Mouse (Mus musculus) gastrocnemius, adult 18-20 months (tissue): ENCODE measurements around the gene 1700013G24Rik. TPM values are rescaled to one million over a fixed set of nuclear protein-coding genes. Genes with fewer than 3 reads are reported as not detected.

Experiments
- DNase-seq: peaks from one replicate; pipeline ENCODE4 v3.0.0; 2021; ENCODE audit warnings: low spot score
- total RNA-seq, 2 experiments: library from RNA; stranded (reverse); gene quantifications; 2 replicates each; pipeline ENCODE4 v1.2.3; 2021

The 1700013G24Rik gene
- total RNA-seq, 2 experiments from 2014 or later, result not detected

DNA sequence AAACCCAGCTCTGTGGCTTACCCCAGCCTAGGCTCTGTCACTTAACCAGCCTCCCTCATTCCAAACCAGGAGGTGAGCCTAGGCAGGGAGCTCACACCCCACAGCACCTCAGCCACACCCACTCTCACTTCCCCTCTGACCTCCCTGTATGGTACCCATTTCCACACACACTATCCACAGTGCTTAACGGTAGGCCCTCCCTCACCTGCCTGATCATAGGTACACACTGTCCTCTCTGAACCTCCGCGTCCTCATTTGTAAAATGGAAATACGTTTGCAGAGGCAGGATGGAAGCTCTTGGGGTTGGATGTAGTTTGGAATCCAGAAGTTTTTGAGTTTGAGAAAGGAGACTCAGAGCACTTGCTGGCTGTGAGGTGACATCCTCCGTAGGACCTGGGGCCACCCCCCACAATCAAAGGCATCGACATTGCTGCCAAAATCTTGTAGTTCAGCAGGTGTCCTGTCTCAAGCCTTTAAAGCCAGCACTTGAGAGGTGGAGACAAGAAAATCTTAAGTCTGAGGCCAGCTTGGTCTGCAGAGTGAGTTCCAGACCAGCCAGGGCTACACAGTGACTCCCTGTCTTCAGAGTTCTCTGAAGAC is 42.5 kb downstream of the 1700013G24Rik start:
- DNase-seq, result no peak

DNA sequence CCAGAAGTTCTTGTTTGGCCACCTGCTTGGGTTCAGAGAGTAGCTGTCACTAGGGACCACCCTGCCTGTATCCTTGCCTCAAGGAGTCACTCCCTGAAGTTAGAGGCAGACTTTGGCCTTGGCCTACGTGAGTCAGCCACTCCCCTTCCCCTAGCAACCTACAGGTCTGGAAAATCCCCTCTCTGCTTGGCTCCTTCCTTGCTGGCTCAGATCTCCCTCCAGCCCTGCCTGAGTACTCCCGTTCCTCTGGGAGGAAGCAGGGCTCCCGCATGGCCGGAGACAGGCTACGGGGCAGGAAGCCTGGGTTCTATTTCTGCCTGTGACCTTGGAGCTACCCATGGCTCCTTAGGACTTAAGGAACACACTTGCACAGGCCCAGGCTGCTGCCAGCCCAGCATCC is 44.3 kb downstream of the 1700013G24Rik start:
- DNase-seq, result no peak

DNA sequence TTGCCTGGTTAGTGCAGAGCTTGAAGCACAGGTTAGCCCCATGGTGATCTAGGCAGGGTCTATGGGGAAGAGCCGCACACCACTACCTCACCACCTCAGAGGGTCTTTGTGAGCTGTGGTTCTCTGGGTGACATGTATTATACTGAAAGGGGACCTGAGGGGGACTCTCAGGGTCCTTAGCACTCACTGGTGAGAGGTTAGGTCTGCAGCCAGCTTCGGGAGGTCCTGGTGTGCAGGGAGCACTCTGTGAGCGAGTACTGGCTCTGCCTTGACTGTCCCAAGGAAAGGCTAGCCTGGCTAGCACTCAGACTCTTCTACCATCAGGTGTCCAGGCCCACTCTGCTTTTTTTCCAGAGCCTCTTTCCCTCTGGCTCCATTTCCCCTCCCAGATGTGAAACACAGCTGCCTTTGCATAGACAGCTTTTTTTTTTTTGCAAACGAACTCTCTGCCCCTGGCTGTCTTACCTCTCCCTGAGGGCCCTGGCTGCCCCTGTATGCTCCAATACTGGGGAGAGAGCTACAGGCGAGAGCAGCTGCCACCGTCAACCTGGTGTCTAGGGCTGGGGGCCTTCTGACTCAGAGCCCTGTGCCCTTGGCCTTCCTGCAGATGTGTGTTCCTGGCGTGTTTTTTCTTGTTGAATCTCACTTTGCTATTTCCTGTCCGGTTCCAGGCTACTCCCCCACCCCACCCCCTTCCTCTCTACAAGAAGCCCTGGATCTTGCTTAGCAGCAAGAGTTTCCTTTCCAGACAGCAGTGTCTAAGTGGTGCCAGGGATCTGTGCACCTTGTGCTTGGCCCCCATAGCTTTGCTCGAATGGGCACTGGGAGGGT is 45.0 kb downstream of the 1700013G24Rik start:
- DNase-seq, result peak; percentile 56

DNA sequence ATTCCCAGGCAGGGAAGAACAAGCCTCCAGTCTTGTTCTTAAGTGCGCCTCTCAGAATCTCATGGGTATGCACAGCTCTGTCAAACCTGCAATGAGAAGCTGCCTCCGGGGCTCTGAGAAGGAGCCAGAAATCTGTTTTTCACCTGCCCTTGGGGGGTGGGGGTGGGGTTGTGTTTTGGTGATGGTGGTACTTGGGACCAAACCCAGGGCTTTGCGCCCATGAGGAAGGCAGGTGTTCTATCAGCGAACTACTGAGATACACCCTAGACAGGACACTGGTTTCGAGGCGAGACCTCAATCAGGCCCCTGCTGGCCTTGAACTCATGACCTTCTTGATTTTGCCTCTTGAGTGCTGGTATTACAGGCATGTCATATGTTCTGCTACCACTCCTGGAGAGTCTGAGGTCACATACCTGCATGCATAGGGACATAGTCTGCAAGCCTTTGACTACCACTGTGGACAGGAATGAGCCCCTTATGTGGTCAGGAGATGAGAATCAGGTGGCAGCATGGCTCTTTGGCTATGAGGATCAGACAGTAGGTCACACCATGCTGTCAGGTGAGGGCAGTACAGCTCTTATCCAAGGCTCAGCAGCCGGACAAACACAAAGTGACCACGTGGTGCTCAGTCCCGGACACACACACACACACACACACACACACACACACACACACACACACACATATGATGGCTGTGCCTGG is 45.9 kb downstream of the 1700013G24Rik start:
- no peak for DNase-seq

DNA sequence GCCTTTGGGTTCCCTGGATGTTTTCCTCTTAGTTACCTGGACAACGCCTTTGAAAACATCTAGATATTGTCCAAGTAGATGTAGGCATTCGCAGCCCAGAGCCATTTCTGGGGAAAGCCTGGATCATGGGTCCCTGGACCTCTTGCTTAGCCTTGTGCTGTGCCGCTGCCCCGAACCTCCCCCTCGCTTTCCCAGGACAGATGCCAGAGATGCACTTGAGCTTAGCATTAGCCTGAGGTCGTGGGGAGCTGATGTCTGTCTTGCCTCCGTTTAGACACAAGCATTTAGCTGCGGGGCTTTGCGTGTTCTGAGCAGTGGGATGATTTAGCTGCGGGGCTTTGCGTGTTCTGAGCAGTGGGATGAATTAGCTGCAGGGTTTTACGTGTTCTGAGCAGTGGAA is 47.1 kb downstream of the 1700013G24Rik start:
- no peak for DNase-seq

DNA sequence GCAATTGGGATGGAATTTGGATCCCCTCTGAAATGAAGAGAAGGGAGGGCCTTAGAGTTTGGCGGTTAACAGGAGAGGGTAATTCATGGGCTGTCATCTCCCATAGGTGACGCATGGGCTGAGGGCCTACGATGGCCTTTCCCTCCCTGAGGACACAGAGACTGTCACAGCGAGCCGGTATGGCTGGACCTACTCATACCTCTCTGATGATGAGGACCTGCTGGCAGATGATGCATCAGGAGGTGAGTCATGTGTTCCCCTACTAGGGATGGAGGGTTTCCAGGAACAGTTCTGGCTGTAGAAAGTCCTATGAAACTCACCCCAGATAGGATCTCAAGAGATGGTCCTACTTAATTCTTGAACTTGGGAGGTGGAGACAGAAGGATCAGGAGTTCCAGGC is 47.9 kb downstream of the 1700013G24Rik start:
- DNase-seq, result no peak

DNA sequence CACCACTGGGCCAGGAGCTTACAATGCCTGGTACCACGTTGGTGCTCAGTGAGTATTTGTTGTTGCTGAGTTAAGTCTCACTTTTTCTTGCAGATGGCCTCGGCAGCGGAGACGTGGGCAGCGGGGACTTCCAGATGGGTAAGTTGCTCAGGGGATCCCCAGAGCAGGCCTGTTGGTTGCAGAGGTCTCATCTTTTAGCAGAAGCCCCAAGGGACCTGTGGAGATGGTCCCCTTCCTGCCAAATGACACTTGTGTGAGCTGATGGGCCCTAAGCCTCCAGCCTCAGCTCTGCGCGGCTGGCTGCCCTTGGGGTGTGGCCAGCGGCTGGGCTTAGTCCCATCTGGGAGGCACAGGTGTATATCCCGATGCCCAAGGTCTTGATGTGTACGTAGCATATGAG is 49.1 kb downstream of the 1700013G24Rik start:
- DNase-seq, result no peak

DNA sequence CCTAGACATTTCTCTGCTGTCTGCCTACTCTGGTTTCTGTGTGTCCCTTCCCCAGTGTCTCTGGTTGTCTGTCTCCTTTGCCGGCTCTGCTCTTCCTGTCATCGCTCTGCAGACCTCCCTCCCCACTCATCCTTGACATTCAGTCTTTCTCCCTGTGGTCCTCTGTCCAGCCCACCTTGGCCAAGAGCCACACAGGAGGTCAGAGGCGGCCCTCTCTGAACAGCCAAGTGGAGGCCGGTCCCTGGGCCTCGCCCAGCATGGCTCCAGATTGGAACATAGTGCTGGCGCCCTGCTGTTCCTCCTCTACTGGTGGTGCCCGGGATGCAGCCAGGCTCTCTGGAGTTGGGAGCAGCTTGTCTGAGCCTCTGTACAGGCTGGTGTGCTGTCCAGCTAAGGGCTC is 49.7 kb downstream of the 1700013G24Rik start:
- DNase-seq, result no peak

DNA sequence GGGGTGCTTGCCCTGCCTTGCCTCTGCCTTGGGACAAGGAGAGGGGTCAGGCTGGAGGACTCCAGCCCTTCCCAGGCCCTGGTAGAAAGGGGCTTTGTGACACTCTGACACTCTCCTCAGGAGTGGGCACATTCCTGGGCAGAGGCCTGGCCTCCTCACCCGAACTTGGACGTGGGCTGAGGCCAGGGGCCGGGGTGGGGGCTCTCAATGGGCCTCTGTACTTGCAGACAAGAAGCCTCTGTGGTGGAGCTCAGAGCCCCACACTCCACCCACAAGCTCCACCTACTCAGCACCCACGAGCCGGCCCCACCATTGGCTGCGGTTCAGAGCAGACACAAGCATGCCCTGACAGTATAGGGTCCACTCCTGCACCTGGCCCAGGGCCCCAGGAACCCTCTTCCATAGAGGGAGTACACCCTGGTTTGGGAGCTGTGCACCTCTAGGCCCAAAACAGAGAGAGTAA is 50.5 kb downstream of the 1700013G24Rik start:
- no peak for DNase-seq

Other genes starting within 250 kb of the 1700013G24Rik start
- gene Wnt4, start 175.8 kb upstream of the 1700013G24Rik start, total RNA-seq, result 10 to 100 TPM; 11.3 to 12.9 TPM
- 100 to 1,000 TPM; 167 to 172 TPM for gene Cdc42, start 95.6 kb upstream of the 1700013G24Rik start, total RNA-seq
- not detected for gene Cela3a, start 43.5 kb upstream of the 1700013G24Rik start, total RNA-seq
- under 1 TPM in 1 of 2 experiments, not detected in 1; 0.34 TPM for gene Cela3b, start 22.7 kb upstream of the 1700013G24Rik start, total RNA-seq
- 10 to 100 TPM; 53.7 to 61.6 TPM for gene Hspg2, start 15.5 kb downstream of the 1700013G24Rik start, total RNA-seq
- not detected for gene Ldlrad2, start 121.3 kb downstream of the 1700013G24Rik start, total RNA-seq
- gene Usp48, start 140.5 kb downstream of the 1700013G24Rik start, total RNA-seq, result 10 to 100 TPM; 24.9 to 27.3 TPM
- gene Rap1gap, start 211.4 kb downstream of the 1700013G24Rik start, total RNA-seq, result 10 to 100 TPM in 1 of 2 experiments, 1 to 10 TPM in 1; 8.3 to 10.2 TPM